Mouse (Mus musculus) G1E (cell line): ENCODE results near the gene Ipo7. TPM values are rescaled to one million over a fixed set of nuclear protein-coding genes. Genes with fewer than 3 reads are reported as not detected.
A peak's percentile ranks its signal among the peaks of the same experiment; 100 is the strongest.

Experiments used
- ATAC-seq: 2 replicates; pipeline ENCODE4 v1.8.0; 2016; ENCODE audit warnings: mild to moderate bottlenecking; ENCODE audit not compliant: insufficient number of reproducible peaks, poor library complexity, low FRiP score, severe bottlenecking; ENCODE audit errors: extremely low read depth
- DNase-seq: peaks from one replicate; pipeline ENCODE4 v3.0.0; 2012; ENCODE audit warnings: low spot score
- H3K27me3 ChIP-seq: 2 replicates; pipeline ENCODE4 v1.6.1; 2012; ENCODE audit warnings: mild to moderate bottlenecking, low read length, inconsistent platforms; ENCODE audit not compliant: insufficient read depth
- H3K36me3 ChIP-seq: replicated peaks from 2 replicates; pipeline ENCODE3; 2012; ENCODE audit warnings: mild to moderate bottlenecking, inconsistent platforms
- H3K4me1 ChIP-seq: 2 replicates; pipeline ENCODE4 v1.6.1; 2012; ENCODE audit warnings: low read depth, low read length, inconsistent platforms, mixed read lengths; ENCODE audit not compliant: insufficient read depth
- H3K4me3 ChIP-seq: 2 replicates; pipeline ENCODE4 v1.5.1; 2012; ENCODE audit warnings: low read depth, mild to moderate bottlenecking, inconsistent platforms, low read length, moderate library complexity, mixed read lengths
- H3K9me3 ChIP-seq: replicated peaks from 2 replicates; pipeline ENCODE4 v1.6.1; 2012; ENCODE audit warnings: inconsistent platforms
- CTCF ChIP-seq: IDR thresholded peaks from 2 replicates; pipeline ENCODE4 v1.5.1; 2012; ENCODE audit warnings: low read depth, low read length, inconsistent platforms, mixed read lengths
- GATA1 ChIP-seq: IDR thresholded peaks from 2 replicates; pipeline ENCODE4 v1.6.1; 2012; ENCODE audit warnings: borderline replicate concordance, low read length, inconsistent platforms, mixed read lengths
- GATA2 ChIP-seq: IDR thresholded peaks from 2 replicates; pipeline ENCODE4 v1.6.1; 2012; ENCODE audit warnings: low read depth, low read length, inconsistent platforms, borderline replicate concordance
- POLR2AphosphoS5 ChIP-seq: IDR thresholded peaks from 2 replicates; pipeline ENCODE4 v1.6.1; 2012; ENCODE audit warnings: low read depth, low read length, inconsistent platforms; ENCODE audit not compliant: insufficient replicate concordance
- TAL1 ChIP-seq: conservative IDR thresholded peaks from 2 replicates; pipeline ENCODE4 v1.6.1; 2012; ENCODE audit warnings: low read depth, low read length, inconsistent platforms, mixed read lengths
- polyA plus RNA-seq: library from polyadenylated mRNA; stranded (reverse); fragments of >175 nt; gene quantifications from 2 replicates; pipeline ENCODE4 v1.2.3, GENCODE M21; 2012
- total RNA-seq, 2 experiments: library from RNA; stranded (forward) in 1 of 2; stranded (reverse) in 1 of 2; fragments of 200-1000 nt in 1 of 2; fragments of >200 nt in 1 of 2; fragmentation: Nextera tagmentation in 1 of 2; gene quantifications; 2 replicates each; pipeline ENCODE4 v1.2.3; 2014 to 2017

The Ipo7 gene
- total and polyA plus RNA-seq, 3 experiments = 69.2 to 157 (median 98.0) TPM

DNA sequence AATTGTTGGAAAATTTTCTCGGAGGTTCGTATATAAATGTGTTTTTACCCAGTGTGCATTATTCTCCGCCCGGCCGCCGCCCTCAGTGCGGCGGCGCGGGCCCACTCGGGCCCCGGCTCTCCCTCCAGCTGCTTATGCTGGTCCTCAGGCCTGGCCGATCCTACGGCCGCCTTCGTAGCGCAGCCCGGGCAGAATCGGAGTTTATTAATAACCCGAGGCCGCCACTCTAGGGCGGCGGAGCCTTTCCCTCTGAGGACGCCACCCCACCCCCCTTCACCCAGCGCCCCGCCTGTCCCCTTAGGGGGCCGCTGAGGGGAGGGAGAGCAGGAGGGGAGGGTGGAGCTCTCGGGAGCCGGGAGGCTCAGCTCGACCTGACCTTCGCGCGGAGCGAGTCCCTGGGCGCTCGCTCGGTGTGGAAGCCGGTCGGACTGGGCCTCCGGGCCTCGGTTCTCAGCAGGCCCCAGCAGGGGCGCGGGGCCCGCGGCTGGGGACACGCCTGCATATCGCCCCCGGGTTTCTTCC is 43.7 kb downstream of the Ipo7 start:
- no peaks in the 10 kb centered on the region for H3K27me3 ChIP-seq
- DNase-seq (peak; percentile 91), ATAC-seq (peak; percentile 18)
- TF ChIP-seq POLR2AphosphoS5 = no peak
- TF ChIP-seq CTCF = no peak
- no peak for TF ChIP-seq GATA1
- no peak for TF ChIP-seq GATA2
- TF ChIP-seq TAL1 = no peak
- no peaks in the 10 kb centered on the region for H3K9me3 ChIP-seq
- H3K4me1 ChIP-seq = peaks cover 35% of the 10 kb centered on the region
- H3K36me3 ChIP-seq = peaks cover 49% of the 10 kb centered on the region
- peak overlapping the region; percentile 89 for H3K4me3 ChIP-seq

DNA sequence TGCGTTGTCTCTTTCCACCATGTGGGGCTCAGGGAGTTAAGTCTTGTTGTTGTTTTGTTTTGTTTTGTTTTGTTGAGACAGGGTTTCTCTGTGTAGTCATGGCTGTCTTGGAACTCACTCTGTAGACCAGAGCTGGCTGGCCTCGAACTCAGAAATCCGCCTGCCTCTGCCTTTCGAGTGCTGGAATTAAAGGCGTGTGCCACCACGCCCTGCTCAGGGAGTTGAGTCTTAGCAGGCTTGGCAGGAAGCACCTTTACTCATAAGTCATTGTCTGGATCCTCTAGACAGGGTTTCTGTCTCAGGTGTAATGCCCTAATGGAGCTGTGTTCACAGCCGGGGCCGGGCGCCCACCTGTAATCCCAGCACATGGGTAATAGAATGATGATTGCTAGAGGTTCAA is 45.7 kb downstream of the Ipo7 start:
- DNase-seq (no peak), ATAC-seq (no peak)
- Histone ChIP-seq H3K4me3 (no peak overlapping the region; the same call in 1 of the 2 replicates), H3K9me3 (no peaks in the 10 kb centered on the region), H3K4me1 (peaks cover 34% of the 10 kb centered on the region), H3K27me3 (no peaks in the 10 kb centered on the region), H3K36me3 (peaks cover 49% of the 10 kb centered on the region)
- TF ChIP-seq POLR2AphosphoS5 (no peak), CTCF (no peak), GATA1 (no peak), GATA2 (no peak), TAL1 (no peak)

DNA sequence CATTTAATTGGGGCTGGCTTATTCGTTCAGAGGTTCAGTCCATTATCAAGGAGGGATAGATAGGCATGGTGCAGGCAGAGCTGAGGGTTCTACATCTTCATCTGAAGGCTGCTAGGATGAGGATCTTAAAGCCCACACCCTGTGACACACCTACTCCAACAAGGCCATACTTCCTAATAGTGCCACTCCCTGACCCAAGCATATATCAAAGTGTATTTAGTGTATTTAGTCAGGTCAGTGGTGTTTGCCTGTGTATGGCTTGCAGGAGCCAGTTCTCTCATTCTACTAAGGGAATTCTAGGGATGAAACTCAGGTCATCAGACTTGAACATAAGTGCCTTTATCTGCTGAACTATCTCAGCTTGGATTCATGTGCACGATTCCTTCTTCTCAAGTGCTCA is 51.0 kb downstream of the Ipo7 start:
- Histone ChIP-seq H3K36me3 (peaks cover 76% of the 10 kb centered on the region), H3K27me3 (no peaks in the 10 kb centered on the region), H3K4me3 (no peak overlapping the region), H3K9me3 (no peaks in the 10 kb centered on the region), H3K4me1 (peaks cover 13% of the 10 kb centered on the region)
- DNase-seq (no peak), ATAC-seq (no peak)
- no peak for TF ChIP-seq GATA1
- no peak for TF ChIP-seq CTCF

DNA sequence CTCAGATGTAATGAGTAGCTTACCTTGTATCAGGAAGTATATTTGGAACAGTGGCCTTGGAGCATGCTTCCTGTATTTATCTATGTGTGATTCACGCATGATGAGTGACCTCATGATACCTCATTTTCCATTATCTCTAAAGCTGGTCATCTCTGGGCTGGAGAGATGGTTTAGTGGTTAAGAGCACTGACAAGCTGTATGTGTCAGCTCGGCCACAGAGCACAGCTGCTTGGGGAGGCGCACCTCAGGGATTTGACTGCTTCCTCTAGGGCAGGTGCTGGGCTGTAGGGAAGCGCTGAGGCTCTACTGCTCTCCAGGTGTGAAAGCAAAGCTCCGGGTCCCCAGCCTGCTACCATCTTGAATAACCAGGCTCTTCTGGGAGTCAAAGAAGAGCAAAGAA is 60.1 kb downstream of the Ipo7 start:
- DNase-seq (no peak), ATAC-seq (no peak)
- H3K36me3 ChIP-seq = peaks cover 91% of the 10 kb centered on the region
- H3K4me3 ChIP-seq = no peak overlapping the region
- H3K27me3 ChIP-seq = no peaks in the 10 kb centered on the region
- no peaks in the 10 kb centered on the region for H3K4me1 ChIP-seq
- TF ChIP-seq GATA1 (no peak), CTCF (no peak), TAL1 (no peak), GATA2 (no peak), POLR2AphosphoS5 (no peak)
- H3K9me3 ChIP-seq = no peaks in the 10 kb centered on the region

DNA sequence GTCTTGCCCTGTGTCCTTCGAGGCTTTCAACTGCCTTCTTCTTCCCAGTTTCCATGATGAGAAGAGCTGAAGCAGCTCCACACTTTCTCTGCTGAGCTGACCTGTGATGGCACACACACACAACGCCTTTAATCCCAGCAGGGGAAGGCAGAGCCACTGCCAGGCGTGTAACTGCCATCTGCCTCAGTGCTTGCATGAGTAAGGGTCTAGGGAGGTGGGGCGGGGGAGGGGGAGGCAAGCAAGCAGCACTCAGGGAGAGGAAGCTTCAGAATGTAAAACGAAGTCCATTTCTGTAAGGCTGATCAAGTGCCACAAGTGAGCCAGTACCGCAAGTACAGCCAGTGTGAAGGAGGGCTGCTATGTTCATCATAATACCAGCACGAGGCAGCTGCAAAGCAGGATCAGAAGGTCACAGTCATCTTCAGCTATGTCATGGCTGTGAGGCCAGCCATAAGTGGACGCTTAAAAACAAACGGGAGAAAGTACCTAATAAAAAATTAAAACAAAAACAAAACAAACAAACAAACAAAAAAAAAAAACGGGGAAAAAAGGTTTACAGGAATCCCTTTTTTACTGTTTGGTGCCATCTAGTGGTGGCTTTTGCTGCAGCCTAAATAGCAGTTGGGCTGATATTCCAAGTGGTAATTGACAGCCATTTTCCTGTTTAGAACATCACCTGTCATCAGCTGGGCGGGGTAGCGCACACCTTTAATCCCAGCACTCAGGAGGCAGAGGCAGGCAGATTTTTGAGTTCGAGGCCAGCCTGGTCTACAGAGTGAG is 65.5 kb downstream of the Ipo7 start:
- Histone ChIP-seq H3K4me3 (no peak overlapping the region), H3K36me3 (peaks cover 96% of the 10 kb centered on the region), H3K9me3 (no peaks in the 10 kb centered on the region), H3K27me3 (no peaks in the 10 kb centered on the region), H3K4me1 (peaks cover 4% of the 10 kb centered on the region)
- ATAC-seq (no peak), DNase-seq (peak; percentile 43)
- TF ChIP-seq CTCF (peak; percentile 58), POLR2AphosphoS5 (no peak)

DNA sequence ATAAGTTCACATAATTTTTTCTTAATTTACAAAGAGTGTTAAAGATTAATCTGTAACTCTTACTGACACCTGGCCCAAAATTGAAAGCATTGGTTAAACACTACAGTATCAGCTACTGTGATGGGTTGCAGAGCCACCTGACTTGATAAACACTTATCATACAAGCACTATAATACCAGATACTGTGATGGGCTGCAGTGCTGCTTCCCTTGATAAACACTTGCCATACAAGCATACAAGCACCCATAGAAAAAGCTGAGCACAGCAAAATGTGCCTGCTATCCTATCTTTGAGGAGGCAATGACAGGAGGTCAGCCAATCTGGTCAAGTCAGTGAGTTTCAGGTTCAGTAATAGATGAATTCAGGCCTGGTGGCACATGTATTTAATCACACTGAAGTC is 67.1 kb downstream of the Ipo7 start:
- Histone ChIP-seq H3K4me3 (no peak overlapping the region), H3K27me3 (no peaks in the 10 kb centered on the region), H3K36me3 (peaks cover 97% of the 10 kb centered on the region), H3K4me1 (peaks cover 4% of the 10 kb centered on the region), H3K9me3 (no peaks in the 10 kb centered on the region)
- ATAC-seq (no peak), DNase-seq (no peak)
- TF ChIP-seq TAL1 (no peak), GATA2 (no peak), GATA1 (no peak), CTCF (no peak), POLR2AphosphoS5 (no peak)
